Mouse (Mus musculus): ENCODE results near the gene Sft2d2.

DNA sequence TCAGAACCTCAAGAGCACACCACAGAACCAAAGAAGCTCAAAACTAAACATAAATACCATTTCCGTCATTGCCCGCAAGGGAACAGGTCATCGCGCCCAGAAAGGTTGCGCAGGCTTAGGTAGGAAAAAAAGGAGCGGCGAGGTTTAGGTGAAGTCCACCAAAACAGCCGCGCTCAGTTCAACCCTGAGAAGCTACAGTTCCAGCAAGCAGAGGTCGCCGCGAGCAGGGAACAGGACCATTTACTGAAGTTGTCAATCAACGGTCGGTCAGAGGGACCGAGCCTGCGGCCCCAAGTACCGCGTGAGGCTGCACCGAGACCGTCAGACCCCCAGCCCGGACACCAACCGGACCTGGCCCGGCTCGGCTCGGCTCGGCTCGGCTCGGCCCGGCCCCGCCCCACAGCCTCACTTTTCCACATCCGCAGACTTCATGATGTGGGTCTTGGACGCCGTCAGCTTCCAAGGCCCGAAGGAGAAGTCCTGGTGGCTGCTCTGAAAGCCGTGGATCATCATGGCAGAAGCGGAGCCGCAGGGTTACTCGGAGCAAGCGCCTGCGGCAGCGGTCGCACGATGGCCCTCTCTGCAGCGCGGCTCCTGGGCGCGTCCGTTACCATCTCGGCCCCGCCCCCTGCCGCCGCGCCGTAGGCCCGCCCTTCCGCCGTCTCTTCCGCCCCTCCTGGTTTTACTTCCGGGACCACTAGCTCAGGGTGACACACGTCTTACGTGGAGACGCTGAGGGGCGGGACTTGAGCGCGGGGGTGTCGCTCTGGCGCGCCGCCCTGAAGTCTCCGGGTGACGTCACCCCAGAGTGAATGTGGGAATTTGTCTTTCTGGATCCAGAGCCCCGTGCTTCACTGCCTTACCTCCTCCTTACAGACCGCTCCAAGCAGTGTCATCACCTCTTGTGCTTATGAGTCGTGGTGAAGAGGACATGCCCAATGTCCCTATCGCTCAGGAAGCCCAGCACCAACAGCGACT lies 42.4 kb upstream of the Sft2d2 start, which contains the start of gene Tiprl:
- TF ChIP-seq CTCF (IDR thresholded peaks at IDR 0.05; ENCODE audit: control insufficient read depth, insufficient read depth, insufficient read length) (no peak), MYOG (IDR thresholded peaks at IDR 0.05; ENCODE audit: control insufficient read depth, extremely low read depth, insufficient read length) (no peak), MAX (IDR thresholded peaks at IDR 0.05) (no peak), CEBPB (IDR thresholded peaks at IDR 0.05; ENCODE audit: low read depth) (no peak), USF1 (IDR thresholded peaks at IDR 0.05; ENCODE audit: low read depth) (no peak), MYOD1 (IDR thresholded peaks at IDR 0.05; ENCODE audit: control insufficient read depth, insufficient read length, low read depth) (no peak)

Data from C2C12 (cell line).